Mouse (Mus musculus) liver (tissue): ENCODE data around the gene Cnih1.
A peak's percentile ranks its signal among the peaks of the same experiment; 100 is the strongest.
"Not testable (repeated sequence)": the region's sequence is repeated elsewhere in the genome, so short reads cannot be mapped to it uniquely, and the experiment has no call there.

Experiments used
- DNase-seq: peaks from one replicate; pipeline ENCODE4 v3.0.0-alpha.2; 2020; ENCODE audit warnings: mixed read lengths

Cnih1 gene

DNA sequence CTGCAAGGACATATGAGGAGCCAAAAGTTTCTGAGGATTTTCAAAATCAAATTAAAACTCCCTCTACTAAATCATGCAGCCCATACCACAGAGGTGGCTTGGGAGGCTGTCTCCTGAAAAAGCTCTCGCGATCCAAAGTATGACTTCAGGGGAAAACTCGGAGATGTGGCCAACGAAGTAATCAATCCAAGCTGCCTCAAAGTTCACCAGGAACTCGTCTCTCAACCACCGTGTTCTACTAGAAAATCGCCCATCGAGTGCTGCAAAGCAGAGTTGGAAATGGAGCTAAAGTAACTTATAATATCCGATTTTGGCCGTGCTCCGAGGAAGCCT is 791 bp downstream of the Cnih1 start:
- no peak for DNase-seq

DNA sequence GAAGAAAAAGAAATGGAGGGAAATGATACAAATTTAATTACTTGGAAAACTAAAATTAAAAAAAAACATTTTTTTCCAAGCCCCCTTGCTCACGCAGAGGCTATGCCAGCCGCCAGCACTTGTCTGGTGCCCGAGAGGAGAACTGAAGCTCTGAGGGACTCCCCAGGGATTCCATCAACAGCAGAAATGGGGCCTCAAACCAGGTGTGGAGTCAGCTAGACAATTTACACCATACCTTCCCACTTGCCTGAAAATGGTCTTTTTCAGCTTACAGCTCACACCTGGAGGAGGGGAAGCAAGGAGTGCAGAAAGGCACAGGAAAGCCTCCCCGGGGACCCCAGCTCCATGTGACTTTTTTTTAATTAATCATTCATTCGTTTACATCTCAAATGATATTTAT is 3.0 kb downstream of the Cnih1 start:
- no peak for DNase-seq

DNA sequence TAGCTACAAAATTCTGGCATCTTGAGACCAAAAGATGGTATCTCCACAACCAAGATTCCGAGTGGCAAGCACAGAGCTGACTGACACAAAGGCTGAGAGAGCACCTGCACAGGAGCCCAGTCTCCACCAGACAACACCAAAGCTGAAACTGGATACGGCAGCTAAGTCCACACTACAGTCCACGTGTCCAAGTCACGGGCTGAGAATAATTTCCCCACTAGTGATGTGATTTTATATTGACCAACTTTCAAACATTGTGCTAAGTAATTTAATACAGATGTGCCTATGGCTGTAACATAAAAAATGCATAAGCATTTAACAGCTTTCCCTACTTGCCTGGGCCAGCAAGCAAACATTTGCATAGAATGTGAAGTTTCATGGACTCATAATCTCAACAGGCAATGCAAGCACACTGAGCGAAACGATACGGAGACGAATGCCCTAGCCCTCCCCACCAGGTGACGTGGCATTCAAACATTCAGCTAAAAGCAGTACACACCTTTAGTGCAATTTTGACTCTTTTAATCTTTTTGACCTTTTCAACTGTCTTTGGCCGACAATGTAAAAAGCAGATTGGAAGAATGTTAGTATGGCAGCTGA is 4.8 kb downstream of the Cnih1 start:
- DNase-seq = no peak

DNA sequence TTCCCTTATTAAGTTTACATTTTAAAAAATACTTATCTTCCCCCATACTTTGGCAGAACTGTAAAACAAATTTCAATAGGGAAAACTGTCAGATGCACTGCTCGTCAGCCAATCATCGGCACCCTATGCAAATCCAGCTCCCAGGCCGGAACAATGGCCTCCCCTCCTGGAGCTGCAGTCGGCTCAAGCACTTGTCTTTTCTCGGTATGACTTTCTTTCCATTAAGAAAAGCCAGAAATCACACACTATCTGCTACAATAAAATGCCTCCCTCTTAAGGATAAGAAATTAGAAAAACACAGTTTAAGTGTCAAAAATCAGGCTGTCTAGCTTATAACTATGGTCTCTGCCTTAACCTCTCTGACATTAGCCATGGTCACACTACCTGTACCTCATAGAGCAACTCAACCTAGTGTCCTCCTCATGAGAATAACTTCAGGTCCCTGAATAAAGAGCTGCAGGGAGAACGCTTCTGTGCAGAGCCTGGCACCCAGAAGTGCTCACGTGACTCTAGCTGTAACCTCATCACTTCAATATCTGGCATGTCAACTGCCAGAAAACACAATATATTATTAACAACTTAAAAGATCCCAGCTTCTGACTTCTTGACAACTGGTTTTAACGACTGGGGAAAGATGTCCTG is 5.9 kb downstream of the Cnih1 start:
- no peak for DNase-seq

DNA sequence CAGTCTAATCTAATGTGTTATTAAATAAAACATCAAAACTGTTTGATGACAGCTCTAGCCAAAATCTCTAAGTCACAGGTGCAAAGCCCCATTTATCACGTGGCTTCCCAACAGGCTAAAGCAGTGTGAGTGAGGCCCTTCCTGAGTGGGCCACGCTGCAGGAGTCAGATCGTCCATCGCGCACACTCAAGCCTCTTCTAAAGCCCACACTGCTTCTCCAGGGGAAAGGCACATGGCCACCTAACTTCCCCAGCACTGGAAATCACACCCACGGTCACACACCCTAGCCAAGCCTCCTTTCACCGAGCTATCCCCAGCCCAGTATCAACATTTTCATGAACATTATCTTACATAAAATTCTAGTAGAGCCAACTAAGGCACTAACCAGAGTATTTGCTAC is 7.1 kb downstream of the Cnih1 start:
- no peak for DNase-seq

DNA sequence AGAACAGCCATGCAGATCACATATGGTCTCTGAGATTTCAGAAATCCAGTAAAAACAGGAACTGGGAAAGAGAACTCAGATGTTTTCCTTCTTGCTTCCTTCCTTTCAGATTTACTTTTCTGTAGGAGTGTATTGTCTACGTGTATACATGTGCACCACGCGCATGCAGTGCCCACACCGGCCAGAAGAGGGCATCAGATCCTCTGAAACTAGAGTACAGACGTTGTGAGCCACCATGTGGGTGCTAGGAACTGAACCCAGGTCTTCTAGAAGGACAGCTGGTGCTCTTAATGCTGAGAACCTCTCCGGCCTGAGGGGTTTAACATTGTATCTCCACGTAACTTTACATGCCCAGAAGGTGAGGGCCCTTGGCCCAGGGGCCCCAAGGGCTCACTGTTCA is 9.0 kb downstream of the Cnih1 start:
- peak; percentile 22 for DNase-seq

DNA sequence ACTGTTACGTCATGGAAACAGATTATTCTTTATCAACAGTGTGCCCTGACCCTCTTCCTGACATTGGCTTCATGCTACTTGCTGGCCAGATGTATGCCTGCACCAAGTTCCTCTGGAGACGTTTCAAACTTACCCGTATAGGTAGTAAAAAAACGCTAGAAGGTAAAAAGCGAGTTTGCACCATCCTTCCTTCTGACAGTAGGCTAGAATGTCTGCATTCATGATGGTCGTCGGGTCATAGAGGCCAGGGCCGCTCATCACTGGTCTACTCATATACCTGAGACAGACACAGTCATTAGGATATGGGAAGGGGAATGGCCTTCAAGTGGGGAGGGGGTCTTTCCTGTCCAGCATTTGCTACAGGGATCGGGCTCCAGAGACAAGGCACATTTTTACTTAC is 9.5 kb downstream of the Cnih1 start:
- no peak for DNase-seq

DNA sequence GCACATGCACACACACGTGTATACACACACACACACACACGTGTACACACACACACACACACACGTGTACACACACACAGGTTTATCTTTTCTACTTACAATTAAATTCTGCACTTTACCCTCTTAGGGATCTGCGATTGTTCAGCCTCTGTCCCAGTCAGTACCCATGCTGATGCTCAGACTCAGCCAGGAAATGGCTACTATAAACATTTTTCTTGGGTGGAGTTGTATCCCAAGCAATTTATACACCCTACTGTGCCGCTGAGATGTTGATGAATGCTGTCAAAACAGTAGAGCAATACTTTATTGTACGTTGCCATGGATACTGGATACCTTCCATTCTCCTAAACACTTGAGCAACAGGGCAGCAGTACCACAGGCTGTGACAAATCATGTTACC is 18.2 kb downstream of the Cnih1 start:
- no peak for DNase-seq

DNA sequence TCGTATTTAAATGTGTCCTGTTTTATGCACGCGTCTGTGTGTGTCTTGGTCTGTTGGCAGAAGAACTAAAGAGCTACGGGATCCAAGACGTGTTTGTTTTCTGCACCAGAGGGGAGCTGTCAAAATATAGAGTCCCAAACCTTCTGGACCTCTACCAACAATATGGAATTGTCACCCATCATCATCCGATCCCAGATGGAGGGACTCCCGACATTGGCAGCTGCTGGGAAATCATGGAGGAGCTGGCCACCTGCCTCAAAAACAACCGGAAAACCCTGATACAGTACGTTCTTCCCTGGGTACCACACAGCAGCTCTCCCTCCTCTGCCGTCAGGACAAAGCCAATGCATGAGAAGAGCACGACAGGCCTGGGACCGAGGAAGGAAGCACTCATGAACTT is 21.1 kb downstream of the Cnih1 start:
- DNase-seq = no peak

DNA sequence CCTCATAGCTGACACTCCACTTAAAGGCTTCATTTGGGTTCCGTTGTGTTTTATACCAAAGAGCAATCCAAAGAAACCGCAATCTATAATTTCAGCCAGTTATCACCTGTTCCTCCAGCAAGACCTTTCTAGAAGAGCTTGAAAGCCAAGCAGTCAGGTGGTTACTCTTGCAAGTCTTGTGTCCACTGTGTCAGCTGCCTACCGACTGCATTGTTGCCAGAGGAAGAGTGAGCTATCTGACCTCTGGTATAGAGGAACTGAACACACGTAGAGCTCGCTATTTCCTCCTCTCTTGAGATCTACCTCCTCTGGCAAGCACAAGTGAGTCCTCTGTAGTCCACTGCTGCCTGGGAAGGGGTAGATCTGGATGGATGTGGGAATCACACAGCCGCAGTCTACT is 27.0 kb downstream of the Cnih1 start:
- DNase-seq = peak; percentile 39

DNA sequence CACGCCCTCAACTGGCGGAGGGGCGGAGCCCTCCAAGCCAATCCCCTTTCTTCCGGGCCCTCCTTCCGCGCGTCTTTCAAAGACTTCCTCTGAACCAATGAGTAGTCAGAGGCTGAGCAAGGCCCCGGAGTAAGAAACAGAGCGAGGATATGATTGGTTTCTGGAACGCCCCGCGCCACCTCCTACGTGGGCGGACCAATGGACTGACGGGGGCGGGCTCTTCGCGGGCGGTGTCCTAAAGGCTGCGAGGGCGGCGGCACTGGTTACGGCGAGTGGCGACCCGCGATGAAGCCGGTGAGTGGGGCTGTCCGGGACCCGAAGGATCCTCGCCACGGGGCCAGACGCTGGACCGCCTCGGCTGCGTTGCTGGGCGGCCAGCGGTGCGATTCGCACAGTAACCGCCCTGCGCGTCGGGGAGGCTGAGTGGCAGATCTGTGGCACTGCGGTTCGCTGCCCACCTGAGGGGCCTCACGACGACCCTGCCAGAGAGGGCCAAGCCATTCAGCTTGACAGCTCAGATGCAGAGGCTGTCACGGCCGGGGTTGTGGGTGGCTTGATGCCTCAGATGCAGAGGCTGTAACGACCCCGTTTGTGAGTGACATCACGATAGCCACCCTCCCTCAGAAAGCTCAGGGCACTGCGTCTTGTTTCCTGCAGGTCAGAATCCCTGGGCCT is 27.7 kb downstream of the Cnih1 start, which contains the start of gene Cdkn3:
Cdkn3 (plus strand) TSS at position 187 of the 675 bp plus-strand sequence.
- peak; percentile 95 for DNase-seq

DNA sequence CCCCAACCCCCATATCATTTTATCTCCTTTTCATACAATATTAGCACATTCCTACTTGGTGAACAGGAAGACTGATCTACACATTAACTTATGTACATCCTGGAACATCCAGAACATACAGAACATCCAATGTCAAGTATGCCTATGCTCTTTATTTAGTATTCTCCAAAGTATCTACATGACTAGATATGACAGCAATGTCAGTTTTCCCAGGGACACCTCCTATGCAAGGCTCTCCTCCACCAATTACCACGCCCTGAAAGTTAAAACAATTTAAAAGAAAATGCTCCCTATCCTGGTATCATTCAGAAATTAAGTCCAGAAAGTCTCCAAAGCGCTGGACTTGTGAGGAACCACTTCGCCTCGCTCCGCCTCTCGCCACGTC is 28.2 kb downstream of the Cnih1 start:
- no peak for DNase-seq

DNA sequence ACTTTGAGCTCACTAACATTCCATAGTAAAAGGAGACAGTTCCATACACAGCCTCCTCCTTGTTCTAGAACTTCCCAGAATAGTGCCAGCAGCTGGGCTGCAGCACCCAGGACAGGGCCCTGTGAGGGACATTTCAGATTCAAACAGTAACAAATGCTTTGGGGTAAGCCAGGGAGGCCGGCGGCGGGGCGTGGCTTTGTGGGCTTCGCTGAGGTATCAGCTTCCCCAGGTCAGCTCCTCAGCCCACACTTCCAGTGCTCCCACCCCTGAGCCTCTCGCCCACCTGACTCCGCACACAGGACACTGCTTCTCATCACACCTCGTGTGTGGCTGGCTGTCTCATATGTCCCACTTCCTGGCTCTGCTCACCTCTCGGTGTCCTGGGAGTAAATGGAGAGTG is 30.5 kb downstream of the Cnih1 start:
- DNase-seq = no peak

DNA sequence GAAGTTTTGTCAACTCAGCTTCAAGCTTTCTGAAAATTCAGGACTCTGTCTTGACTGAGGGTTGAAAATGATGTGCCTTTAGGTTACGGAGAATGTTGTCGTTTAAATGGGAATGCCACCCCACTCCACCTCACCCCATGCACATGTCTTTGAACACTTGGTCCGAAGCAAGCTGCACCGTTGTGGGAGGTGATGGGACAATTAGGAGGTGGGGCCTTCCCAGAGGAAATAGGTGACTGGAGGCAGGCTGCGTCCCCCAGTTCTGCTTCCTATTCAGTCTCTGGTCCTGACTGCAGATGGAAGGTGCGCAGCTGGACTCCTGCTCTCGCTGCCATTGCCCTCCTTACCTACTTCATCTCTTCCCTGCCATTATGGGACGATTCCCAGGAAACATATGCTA is 32.4 kb downstream of the Cnih1 start:
- no peak for DNase-seq

DNA sequence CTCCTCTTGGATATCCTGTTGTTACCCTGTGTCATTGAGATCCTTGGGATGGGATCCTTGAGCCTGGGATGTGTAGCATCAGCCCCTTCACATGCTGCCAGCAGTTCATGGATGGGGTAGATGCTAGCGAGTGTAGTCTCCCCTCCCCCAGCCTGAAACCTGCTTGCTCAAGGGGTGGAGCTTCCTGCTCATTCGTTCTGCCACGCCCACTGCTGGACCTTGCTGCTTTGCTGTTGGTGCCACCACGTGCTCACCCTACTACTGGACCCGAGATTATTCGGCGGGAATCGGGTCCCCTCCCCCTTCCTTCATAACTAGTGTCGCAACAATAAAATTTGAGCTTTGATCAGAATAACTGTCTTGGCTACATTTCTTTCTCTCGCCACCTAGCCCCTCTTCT is 33.8 kb downstream of the Cnih1 start:
- DNase-seq = not testable (repeated sequence)

DNA sequence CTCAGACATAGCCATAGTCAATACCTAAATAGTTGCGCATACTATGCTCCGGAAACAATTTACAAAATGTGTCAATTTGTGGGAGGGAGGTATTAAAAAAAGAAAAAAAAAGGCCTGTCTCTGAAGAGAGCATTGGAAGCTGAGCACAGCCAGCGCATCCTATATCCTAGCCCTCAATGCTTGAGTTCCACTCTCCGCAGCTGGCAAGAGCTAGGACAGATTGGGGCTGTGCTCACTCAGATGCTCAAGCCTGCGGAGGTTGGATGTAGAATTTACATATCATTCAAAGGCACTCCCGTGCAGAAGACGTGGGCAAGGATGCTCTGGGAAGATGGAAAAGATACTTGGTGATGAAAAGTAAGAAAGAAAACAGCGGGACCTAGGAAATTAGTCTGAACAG is 42.8 kb downstream of the Cnih1 start:
- DNase-seq = no peak

DNA sequence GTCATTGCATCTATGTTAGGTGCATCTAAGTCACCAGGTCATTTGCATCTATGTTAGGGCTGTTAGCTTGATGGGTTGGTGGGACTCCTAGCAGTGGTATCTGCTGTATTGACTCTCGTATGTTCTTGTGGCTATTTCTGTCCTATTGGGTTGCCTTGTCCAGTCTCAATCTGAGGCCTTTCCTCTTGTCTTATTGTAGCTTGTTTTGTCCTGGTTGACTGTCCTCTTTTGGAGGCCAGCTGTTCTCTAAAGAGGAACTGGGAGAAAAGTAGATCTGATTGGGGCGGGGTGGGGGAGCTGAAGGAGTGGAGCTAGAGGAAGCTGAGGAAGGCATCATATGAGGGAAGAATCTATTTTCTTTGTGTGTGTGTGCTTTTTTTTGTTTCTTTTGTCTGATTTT is 45.5 kb downstream of the Cnih1 start:
- no peak for DNase-seq

DNA sequence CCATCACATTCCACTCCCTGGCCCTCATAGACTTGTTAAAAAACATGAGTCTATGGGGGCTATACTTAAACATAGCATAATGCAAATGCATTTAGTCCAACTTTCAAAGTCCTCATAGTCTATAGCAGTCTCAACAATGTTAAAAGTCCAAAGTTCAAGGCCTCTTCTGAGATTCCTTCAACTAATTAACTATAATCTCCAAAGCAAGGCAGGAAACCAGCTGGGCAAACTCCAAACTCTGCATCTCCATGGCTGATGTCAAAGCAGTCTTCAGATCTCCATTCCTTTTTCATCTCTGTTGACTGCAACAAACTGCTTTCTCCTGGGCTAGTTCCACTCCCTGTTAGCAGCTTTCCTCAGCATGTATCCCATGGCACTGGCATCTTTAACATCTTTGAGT is 50.9 kb downstream of the Cnih1 start:
- not testable (repeated sequence) for DNase-seq

DNA sequence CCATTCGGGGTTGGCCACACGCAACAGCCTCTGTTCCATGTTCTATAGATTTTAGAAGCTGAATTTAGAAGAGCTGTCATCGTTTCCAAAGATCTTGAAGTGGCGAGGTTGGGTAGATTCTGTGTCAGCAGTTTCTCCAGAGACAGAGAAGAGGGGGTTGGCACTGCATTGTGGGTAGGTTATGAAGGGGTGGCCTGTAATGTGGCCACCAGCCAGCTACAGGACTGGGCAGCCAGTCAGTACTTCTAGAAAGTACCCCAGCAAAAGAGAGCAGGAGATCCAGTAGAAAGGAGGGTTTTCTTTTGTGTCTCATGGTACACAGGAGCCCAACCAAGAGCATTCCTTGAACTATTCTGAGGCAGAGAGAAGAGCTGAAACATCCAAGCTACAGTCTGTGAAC is 51.8 kb downstream of the Cnih1 start:
- no peak for DNase-seq

DNA sequence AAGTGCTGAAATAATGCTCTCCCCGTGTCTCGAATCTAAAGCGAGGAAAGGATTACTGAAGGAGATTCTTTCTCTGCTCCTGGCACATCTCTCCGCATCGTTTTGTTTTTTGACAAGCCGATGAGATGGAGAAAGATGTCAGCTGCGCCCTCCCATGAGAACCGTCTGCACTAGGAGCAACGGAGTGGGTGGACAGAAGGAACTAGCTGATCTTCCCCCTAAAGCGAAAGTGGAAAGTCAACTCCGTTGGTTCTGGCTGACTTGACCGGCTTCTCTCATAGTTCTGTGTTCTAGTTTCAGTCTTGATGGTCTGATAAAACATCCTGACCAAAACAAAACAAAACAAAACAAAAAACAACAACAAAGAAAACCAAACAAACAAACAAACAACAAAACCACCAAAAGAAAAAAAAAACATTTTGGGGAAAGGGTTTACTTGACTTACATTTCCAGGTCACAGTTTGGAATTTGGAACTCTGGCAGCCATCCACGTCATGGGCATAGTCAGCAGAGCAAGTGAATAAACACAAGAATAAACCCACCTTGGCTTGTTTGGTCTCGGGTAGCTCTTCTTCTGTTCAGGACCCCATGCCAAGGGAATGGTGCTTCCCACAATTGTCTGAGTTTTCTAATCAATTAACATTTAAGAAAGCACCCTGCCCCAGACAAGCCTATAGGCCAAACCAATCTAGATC is 53.3 kb downstream of the Cnih1 start:
- no peak for DNase-seq

DNA sequence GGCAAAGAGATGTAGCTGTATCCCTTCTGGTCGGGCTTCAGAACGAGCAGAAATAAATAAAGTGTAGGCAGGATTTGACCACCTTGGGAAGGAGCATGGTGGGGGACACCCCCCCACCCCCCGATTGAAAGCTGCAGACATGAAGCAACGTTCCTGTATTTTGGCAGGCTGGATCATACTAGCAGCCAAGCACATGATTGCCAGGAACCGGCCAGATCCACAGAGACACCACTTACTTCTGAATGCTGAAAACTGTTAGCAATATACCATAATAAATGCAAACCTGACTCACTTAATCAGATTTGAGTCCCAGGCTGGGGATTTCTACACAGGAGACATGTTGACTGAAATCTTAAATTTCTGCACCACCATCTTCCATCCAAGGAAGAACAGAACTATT is 53.9 kb downstream of the Cnih1 start:
- no peak for DNase-seq

DNA sequence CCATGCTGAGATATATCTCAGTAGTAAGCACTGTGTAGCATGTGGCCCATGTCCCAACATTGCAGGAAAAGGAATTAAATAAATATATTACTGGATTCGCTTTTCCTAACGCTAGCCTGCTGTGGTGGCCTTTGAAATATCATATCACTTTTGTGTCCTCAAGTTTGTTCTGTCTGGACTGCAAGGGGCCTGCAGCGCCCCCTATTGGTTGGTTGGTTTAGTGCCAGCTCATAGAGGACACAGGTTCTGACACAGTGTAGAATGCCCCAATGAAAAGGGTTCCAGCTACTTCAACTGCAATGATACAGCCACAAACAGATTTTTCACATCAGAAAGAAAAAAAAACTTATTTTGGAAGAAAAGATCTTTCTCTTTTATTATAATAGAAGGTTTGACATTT is 62.5 kb downstream of the Cnih1 start:
- peak; percentile 69 for DNase-seq
